Mouse (Mus musculus): ENCODE results near the gene Heg1.

The Heg1 gene

DNA sequence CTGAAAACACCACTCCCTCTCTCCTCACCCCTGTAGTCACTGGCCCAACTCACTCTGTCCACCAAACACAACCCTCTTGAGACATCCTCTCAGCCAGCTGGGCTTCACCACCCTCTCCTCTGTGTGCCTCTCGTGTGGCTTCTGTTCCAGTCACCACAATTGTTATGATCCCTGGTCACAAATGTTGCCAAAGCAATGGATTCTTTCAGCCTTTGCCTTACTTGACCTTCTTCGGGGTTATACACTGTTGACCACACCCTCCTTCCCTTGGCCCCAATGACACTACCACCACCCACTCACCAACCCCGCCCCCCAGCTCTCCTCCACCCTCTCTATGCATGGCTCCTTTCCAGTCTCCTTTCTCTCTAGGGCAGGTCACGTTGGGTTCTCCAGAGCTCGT is 6.3 kb upstream of the Heg1 start:
- peak; percentile 99 for DNase-seq

DNA sequence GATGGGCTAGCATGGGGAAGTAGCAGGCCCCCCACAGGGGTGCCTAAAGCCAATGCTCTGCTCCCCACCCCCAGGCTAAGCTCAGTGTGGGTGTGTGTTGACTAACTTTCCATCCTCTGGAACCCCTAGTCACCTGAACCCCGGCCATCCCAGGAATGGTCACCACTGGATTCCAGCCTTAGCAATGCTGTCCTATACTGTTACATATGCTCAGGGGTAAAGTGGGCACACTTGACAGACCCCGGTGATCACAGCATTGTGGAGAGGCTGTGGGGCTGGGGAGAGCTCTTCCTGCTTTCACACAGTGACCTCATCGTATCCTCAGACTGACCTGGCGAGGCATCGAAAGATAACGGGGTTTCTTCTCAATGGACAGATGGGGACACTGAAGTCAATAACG is 3.9 kb upstream of the Heg1 start:
- peak; percentile 93 for DNase-seq

DNA sequence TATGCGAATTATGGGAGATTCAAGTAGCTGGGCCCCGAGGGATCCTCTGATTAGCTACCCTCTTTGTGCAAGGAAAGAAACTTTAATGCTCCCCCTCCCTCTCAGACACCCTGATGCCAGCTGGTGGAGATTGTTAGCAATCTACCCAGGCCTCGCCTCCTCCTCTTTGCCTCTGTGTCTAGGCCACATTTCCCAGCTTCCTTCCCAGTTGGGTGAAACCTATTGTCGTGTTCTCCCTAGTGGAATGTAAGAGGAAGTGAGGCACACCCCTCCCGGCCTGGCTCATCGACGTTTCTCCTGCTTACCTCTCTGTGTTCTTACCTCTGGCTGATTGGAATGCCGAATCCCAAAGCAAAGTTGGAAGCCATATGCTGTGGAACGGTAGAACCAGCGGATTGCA is 3.4 kb upstream of the Heg1 start:
- peak; percentile 98 for DNase-seq

DNA sequence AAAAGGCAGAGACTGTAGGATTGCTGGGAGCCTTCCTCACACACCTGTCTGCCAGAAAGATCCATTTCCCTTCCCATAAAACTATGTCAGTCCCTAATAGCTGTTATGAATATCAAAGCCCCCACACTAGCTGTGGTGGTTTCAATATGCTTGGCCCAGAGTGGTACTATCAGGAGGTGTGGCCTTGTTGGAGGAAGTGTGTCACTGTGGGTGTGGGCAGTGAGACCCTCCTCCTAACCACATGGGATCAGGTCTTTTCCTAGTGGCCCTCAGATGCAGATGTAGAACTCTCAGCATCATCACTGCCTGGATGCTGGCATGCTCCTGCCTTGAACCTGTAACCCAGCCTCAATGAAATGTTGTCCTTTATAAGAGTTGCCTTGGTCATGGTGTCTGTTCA is 2.5 kb upstream of the Heg1 start:
- peak; percentile 91 for DNase-seq

DNA sequence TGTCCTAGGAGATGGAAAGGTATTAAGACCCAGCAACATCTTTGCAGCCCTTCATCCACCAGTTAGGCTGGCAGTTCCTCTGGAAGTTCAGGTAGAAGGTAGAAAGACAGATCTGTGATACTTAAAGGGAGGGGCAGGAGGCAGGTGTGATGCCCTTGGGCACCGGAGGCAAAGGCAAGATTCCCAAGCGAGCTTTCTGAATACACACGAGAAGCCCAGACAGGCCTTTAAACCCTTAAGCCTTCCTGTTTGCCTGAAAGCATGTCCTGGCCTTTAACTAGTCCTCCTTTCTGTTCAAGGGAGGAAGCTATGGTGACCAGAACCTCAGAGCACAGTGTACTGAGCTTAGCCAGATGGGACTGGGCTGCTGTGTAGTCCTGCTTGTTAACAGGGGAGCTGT is 1.5 kb upstream of the Heg1 start:
- DNase-seq, result peak; percentile 91

DNA sequence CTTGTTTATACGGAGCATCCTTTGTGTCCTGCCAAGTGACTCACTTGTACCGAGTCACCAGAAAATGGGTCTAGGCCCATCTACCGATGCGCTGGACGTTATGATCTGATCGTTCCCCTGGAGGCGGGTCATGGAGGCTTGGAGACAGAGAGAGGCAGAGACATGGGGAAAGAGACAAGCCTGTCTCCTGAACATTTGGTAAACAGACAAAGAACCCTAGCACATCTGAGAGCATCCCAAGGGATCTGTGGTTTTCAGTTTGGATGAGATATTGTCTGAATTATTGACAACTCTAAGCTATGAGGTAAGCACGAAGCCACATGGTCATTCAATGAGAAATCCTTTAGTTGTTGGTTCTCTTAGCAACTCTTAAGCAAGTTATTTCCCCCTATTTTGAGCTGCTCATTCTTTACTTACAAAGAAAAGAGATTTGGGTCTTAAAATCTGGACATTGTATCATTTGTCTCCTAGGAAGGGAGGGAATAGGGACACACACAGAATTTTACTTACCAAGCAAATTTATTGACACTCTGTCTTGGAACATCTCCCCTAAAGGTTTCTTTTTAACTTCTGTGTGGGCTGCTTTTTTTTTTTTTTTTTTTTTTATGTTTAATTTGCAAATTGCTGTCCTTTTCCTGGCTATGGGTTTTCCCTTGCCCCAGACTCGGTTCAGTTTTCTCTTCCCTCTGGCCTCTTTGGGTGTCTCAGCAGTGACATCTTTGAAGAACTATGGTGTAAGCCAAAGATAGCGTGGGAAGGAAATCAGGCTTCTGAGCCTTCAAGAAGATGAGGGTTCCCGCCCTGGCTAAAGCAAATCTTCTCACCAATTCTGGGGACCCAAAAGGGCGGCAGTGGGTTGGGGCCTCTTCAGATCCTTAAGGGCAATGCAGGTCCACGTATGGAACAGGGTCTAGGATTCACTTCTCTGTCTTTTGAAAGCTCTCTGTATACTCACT is 686 bp upstream of the Heg1 start:
- peak; percentile 97 for DNase-seq

DNA sequence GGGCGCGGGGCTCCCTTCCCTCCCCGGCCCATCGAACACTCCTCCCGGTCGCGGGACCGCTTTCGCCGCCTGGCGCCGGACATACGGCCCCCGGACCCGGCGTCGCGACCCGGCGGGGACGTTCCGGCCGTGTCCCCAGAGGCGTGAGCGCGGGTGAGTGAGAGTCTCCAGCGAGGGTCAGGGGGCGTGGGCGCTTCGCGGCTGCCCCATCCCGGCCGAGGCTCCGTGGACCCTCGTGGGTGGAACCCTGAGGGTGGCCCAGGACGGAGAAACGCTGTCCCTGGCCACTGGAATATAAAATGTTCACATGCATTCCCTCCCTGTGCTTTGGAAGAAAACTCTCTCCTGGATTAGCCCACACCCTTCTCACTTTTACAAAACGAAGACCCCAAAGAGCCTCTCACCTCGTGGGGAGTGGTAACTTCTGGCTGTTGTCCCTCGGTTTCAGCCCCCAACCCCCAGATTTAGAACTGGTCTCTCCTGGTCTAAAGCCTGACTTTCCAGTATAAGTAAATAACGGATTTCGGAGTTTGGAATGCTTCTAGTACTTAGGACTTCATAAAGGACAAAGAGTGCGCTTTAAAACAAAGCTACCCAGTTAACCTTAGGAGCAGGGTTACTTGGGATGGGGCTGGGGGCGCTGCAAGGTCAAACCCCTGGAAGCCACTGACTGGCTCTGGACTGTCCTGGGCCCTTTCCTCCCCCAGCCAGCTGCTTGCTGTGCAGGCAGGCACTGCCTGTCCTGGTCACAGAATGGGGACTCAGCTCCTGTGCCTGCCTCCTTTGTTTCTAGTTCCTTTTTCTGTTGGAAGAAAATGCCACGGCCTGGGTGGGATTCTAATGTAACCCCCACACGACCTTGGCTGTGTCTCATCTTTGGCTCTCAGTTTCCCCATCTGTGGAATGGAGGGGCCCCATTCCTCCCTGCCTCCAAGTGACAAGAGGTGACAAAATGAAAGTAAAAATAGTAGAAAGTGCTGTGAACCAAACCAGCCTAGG is 832 bp downstream of the Heg1 start:
- peak; percentile 97 for DNase-seq

DNA sequence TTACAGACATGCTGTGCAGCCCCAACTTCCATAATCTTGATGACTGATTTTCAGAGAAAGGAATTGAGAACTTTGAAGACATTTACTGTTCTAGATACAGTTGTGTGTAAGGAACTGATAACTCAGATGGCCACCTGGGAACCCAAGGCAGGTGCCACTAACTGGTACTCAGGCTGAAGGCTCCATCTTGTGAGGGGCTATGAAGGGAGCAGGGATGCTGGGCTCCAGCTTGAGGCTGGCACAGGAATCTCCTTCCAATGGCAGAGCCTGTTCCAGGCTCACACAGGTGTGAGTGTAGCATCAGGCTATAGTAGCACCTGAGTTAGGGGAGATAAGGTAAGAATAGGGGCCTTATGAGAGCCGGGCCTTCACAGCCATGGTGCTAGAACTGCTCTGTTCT is 1.9 kb downstream of the Heg1 start:
- no peak for DNase-seq

DNA sequence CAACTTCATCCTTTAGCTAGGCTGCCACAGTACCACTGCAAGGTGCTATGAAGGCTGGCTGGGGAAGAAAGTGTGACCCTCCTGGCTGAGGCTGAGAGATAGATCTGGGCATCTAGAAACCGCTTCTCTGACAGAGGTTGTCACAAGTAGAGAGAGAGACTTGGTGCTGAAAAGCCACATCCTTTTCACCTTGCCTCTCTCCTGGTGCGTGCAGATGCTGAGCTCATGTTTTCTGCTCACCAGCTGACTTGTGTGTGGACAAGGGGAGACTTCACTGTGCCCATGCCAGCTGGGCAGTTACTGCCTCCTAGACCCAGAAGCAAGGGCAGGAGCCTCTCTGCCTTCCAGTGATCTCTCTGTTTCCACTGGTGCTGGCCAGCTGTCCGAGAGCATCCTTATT is 3.6 kb downstream of the Heg1 start:
- DNase-seq, result no peak

DNA sequence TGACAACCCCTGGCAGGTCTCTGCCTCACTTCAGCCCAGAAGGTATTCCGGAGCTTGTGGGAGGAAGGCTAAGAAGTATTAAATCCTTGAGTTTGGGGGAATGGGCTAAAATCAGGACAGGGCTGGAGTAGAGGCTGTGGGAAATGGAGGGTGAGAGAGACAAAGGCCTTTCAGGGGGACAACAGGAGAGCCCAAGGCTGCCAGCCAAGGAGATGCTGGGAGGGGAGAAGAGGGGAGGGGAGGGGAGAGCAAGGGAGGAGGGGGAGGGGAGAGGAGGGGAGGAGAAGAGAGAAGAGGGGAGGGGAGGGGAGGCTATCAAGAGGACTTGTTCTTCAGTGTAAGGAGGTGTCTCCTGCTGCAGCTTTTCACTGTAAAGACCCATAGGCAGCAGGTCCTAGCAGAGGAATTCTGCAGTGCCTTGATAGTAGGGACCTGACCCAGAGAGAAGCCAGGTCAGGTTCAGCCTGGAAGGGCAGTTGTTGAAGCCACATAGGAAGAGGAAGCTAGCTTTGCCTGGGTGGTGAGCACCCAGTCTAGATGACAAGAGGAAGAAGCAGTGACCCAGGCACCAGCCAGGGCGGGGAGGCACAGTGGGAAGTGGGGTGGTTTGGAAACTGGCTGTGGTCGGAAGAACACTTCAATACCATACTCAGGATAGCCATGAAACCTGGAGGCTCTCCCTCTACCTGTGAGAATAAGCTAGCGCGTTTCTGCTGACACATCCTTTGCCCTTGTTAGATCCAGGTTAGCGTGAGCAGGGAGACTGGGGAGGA is 7.0 kb downstream of the Heg1 start:
- DNase-seq, result peak; percentile 96

DNA sequence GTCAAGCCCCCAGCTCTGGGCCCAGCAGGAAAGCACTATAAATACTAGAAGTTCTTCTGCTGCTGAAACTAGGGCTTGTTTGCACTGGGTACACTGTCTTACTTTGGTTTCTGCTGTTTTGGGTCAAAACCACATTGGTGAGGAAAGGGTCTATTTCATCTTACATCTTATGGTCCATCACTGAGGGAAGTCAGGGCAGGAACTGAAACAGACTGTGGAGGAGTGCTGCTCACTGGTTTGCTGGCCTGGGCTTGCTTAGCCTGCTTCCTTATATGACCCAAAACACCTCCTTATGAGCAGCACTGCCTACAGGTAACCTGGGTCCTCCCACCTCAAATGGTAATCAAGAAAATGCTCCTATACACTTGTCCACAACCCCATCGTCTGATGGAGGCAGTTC is 9.4 kb downstream of the Heg1 start:
- DNase-seq, result no peak

DNA sequence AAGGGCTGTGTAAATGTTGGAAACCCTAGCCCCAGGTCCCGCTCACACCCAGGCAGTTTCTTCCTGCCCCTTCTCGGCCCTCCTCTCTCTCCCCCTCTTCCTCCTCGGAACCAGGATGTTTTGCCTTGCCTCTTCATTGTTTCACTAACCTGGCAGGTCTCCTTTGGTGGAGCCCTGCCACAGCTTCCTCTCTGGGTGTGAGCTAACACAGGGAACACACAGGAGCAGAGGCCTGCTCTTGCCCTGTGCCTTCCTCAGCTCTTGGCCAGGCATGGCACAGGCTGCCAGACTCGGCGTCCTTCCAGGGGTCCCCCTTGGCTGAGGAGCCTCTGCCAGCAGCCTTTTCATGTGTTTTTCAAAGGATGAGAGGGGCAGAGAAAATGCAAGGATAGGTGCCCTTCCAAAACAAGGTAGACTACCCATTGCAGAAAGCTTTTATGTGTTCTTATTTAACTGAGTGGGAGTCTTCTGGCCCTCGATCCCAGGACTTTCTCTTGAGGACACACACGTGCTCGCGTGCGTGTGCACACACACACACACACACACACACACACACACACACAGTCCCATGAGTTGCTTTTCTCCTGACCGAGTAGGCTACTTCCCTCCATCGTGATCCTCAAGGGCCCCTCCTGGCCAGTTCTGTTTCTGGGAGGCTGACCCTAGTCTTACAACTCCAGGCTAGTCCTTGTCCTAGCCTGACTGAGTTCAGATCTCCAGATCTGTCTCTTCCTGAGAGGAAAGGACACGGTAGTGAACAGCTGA is 12.8 kb downstream of the Heg1 start:
- DNase-seq, result peak; percentile 99

DNA sequence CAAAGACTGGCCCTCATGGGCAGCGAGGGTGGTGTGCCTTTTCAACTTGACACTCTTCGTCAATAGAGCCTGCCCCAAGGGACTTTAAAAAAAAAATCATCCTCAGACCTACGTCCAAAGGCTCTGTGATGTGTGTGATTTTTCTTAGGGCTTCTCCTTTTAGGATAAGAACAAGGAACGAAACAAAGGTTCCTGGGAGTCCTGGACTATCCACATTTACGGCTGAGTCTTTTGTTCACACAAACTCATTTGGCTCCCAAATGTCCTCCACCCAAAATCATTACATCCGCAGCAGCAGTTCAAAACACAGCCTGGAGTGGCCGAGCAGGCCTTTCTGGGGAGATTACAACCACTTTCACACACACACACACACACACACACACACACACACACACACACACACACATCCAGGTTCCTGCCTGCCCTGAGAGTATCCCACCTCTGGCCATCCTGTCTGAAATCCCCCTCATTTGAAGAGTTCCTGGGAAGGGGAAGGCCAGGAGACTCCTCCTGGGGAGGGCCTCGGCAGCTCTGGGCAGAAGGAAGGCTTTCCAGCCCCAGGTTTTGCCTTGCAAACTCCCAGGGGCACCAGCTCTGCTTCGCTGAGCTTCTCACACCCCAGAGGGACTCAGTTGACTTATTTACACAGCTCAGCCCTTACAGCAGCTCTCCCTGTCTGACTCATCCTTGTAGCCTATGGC is 13.6 kb downstream of the Heg1 start:
- peak; percentile 95 for DNase-seq

DNA sequence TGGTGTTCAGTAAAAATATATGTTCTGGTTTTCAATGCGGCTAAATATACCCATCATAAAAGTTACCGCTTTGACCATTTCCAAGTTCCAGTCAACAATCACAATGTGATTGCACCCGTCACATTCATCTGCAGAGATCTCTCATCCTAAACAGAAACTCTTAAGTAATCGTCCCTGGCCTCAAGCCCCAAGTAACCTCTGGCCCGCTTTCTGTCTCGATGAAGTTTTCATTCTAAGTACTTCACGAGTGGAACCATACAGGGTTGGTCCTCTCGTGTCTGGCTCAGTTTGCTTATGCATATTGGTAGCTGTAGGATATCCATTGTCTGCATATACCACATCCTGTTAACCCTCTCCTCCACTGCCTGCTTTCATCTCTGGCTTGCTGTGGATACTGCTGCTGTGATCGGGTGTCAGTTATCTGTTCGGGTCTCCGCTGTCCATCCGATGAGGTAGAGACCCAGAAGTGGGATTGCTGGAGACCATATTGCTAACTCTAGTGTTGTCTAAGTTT is 14.2 kb downstream of the Heg1 start:
- DNase-seq, result no peak

DNA sequence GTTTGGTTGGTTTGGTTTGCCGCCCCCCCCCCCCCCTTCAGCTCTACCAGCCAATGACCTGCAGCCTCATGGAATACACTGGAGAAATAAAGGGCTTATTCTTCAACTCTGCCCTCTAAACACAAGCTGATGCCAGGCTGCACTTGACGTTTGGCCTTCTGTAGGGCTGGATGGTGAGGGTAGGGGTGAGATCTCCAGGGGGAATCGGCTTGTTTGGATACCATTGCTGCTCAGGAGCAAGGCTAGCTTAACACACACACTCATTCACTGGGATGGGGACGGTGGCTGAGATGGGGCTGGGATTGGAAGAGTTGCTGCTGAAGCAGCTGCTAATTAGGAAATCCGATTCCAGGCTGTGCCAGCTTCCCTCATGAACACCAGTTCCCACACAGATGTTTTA is 16.4 kb downstream of the Heg1 start:
- DNase-seq, result no peak

DNA sequence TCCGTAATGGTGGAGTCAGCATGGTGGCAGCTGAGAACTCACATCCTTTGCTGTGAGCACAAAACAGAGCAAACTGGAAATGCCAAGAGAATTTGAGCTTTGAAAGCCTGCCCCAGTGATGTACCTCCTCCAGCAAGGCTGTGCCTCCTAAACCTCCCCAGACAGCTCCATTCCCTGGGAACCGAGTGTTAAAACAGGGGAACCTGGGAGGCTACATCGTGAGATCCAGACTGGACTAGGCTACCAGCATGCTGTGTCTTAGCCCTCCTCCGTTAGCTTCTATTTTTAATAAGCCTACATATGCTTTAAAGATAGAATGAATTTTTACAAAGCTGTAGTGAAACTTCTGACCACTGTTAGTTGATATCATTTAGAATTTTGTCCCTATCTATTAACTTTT is 17.7 kb downstream of the Heg1 start:
- no peak for DNase-seq

DNA sequence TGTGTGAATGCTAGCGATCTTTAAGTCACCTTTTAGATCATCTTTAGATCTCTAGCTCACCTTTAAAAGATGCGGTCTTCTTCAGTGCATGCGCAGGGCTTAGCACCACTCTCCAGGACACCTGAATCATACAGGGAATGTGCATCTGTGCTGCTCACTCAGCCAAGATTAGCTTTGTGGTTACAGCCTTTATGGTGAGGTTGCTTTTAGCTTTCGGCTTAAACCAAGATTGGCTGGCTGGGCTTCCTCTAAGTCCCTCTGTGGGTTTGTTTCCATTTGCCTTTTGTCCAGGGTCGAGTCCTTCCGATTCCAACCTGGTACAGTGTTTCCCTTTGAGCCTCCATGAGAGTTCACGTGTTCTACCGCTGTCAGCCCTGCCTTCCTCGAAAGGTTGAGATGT is 20.1 kb downstream of the Heg1 start:
- DNase-seq, result no peak

DNA sequence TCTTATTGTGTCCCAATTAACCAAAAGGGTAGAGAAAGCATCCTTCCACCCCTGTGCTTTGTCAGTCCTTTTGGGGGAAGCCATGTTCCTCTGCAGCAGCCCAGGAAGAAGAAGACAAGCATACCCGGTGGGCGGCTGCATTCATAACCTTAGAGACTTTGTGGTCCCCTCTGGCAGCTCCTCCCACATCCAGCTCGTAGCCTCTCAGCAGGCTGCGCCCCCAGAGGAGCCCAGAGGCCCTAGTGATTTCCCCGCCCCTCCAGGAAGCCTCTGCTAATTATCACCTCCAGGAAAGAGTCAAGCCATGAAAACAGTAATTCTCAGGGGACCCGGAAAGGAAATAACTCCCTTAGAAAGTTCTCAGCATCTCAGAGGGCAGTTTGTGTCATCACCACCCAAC is 21.1 kb downstream of the Heg1 start:
- DNase-seq, result peak; percentile 99

DNA sequence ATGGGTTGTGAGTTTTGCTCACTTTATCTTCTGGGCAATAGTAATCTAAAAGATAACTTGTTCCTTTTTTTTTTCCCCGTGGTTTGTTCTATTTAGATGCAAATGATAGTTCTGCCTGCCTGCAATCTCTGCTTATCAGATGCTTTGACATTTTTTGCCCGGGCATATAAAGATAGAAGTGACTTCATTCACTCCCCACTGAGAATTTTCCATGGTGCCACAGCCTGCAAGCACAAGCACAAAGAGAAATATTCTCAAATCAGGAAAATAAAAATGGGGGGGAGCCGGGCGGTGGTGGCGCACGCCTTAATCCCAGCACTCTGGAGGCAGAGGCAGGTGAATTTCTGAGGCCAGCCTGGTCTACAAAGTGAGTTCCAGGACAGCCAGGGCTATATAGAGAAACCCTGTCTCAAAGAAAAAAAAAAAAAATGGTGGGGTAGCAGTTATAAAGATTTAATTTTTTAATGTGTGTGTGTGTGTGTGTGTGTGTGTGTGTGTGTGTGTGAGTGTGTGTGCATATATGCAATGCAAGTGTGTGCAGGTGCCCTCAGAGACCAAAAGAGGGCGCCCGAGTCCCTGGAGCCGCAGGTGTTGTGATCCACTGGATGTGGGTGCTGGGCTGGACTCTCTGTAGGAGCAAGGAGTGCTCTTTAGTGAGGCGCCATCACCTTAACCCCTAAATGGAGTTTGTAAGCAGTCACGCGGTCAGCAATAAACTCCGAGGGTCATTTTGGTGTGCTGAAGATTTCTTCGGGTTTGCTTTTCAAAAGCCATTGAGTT is 22.1 kb downstream of the Heg1 start:
- no peak for DNase-seq

DNA sequence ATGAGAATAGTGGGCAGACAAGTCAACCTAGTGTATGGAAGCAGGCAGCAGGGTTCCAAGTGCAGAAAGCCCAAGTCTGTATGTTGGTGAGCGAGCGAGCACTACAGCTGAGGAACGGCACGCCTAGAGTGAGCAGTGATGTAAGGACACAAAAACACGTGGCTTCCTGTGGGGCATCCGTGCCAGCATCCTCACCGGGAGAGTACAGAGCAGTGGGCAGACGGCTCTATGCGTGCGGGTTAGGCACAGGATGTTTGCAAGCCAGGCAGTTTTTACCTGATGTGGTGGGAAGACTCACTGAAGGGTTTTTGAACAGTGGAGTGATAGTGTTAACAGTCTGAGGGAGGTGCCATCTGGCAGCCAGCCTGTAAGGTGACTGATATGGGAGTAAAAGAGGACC is 23.9 kb downstream of the Heg1 start:
- DNase-seq, result no peak

Data from heart, adult 11 months (tissue).